Mouse (Mus musculus) cerebellum, adult 9-10 months (tissue): ENCODE results near the gene 1700012B07Rik.
A peak's percentile ranks its signal among the peaks of the same experiment; 100 is the strongest.

Experiments used
- DNase-seq: peaks from one replicate; pipeline ENCODE4 v3.0.0; 2022

1700012B07Rik gene

DNA sequence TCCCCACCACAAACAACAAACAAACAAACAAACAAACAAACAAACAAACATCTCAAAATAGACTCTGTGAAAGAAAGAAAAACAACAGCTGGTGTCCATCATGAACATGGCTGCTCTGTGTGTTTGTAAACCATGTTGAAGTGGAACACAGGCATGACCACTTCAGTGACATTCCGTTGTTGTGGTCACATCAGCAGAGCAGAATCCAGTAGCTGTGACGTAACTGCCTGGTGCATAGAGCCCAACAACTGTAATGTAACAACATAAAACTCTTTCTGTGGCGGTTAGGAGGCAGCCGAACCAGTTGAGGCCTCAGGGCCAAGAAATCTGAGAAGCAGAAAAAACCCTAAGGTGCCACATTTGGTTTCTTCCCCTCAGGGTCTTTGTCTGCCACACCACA, 17.8 kb upstream of the 1700012B07Rik start:
- no peak for DNase-seq

DNA sequence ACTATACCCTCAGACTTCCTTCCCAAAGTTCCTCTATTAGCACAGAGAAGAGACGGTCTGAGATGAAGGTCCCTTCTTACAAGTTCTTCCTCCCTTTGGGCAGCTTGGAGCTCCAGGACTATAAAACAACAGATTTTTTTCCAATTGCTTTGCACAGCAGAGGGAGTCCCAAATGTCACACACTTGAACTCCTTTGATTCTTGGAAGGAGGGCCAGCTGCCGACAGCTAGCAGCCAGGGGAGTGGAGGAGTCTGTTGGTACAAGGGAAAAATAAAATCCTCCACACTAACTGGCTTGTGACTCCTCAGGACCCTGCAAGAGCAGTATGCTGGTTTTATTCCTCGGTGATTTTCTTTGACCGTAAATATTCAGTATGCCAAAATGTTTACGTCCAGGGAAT, 16.6 kb upstream of the 1700012B07Rik start:
- DNase-seq = no peak

DNA sequence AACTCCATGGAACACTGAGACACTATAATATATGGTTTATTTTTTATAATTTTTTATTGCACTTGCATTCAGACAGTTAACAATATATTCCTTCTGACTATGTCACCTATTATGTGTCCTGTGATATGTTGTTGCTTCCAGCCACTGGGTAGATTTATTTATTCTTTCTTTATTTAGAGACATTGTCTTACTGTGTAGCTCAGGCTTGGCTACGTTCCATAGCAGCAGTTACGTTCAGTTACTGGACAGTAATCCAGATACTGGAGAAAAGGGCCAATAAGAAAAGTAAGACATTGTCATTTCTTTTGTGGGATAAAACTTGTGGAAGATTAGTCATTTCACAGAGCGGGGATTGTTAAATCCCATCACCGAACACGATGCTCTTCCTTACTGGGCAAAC, 2.5 kb upstream of the 1700012B07Rik start:
- DNase-seq = no peak

DNA sequence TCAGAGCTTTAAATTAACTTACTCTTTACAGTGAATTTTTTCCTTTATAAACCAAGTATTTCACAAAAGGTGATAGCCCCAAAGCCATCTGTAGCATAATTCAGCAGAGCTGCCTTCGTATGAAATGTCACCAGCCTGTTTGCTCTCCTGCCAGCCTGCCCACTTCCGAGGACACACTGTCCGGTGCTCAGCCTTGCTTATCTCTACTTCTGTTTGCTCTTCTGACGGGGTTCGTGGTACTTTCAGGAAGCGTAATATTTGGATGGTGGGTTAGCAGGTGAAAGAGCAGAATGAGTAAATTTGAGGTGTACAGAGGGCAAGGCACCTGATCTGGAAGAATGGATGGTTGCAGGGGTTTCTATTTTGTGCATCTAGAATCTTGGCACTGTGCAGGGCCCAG, 5.6 kb downstream of the 1700012B07Rik start:
- DNase-seq = no peak

DNA sequence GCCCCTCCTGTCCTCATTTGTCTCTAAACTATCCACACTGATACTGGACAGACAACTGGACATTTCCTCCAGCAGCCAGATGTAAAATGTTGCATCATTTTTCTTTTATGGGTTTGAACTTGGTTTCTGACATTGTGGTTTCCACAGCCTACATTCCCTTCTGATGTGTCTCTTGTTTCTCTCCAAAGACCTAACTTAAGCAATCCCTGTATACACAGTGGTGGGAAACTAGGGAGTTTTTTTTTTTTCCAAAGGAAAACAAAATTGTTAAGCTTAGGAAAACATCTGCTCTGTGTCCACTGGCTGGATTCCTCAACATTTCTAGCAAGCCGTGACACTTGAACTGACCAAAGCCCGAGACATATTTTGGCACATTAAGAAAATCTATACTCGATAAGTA, 10.4 kb downstream of the 1700012B07Rik start:
- DNase-seq = no peak

DNA sequence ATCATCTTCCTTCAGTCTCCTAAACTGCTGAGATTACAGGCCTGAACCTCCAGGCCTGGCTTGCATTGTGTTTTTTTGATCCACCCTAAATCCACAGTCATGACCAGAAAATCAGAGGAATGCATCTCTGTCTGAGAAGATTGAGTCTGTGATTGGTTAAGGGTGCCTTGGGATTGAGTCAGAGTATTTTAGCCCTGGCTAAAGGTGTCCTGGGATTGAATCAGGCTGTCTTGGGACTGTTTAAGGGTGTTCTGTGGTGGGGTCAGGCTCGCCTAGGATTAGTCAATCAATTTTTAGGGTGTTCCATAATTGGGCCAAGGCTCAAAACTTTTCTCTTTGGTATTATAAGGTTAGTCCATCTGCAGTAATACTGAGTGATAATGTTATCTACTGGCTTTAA, 10.9 kb downstream of the 1700012B07Rik start:
- no peak for DNase-seq

DNA sequence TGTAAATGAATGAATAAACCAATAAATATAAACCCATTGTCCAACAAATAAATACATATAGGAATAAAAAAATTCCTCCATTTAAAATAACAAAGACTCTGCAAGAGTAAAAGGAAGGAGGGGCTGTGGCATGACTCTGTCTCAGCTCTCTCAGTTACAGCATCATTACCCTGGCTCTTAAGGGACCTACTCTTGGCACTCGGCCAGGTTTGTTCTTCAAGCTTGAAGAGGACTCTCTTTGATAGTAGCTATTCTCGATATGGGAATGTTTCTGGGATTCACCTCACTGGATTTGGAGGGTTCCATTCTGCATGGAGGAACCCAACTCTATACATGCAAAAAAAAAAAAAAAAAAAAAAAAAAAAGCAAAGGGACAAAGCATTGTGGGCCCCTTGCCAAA, 16.1 kb downstream of the 1700012B07Rik start:
- no peak for DNase-seq

DNA sequence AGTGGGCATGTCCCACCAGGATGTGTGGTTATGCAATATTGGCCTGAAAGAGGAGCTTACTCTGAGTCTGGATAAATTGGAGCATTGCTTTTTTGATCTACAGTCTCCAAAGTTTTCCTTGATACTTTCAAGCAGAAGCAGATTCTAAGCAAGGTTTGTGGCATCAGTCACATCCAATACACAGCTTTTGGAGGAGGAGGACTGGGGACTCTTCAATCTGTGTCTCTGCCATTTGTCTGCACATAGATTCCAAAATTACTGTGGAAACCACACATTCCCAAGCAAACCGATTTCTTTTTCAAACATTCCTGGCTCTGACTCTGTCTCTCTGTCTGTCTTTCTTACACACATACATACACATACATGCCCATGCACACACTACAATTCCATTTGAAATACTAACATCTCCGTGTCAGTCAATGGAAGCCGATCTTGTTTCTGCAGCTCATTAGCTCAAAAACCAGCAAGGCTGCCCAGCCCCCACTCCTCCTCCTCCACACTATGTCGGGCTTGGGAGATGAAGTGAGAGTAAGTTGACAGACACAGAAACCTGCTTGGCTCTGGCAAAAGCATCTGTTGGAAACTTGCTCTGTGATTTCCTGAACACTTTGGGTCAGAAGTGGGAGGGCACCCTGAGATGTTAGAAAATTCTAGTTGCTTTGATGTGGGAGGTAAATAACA, 18.5 kb downstream of the 1700012B07Rik start:
- DNase-seq = no peak

DNA sequence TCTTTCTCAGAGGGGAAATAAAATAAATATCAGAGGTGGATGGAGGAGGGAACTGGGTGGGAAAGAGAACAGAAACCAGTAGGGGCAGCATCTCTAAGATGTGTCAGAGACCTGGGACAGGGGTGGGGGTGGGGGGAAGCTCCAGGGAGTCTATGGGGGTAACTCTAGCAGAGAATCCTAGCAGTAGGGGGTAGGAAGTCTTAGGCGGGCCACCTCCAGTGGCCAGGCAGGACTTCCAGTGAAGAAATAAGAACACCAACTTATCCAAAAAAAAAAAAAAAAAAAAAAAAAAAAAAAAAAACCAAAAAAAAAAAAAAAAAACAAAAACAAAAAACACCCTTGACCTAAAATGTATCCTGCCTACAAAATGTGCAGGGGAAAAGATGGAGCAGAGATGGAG, 26.3 kb downstream of the 1700012B07Rik start:
- no peak for DNase-seq

DNA sequence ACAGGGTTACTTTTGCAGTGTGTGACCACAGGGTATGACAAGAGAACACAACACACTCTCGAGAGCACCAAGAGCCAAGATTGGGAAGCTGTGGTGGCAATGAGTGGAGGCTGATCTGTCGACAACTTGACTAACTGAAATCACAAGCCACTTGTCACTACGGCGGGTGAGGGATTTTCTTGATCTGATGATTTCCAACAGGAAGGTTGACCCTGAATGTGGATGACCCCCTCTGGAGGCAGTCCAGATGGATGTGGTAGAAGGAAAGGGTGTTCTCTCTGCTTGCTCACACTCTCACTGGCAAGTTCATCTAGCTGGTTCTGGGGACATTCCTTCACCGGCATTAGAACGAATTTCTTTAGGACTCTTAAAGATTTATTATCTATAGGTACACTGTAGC, 30.3 kb downstream of the 1700012B07Rik start:
- DNase-seq = no peak

DNA sequence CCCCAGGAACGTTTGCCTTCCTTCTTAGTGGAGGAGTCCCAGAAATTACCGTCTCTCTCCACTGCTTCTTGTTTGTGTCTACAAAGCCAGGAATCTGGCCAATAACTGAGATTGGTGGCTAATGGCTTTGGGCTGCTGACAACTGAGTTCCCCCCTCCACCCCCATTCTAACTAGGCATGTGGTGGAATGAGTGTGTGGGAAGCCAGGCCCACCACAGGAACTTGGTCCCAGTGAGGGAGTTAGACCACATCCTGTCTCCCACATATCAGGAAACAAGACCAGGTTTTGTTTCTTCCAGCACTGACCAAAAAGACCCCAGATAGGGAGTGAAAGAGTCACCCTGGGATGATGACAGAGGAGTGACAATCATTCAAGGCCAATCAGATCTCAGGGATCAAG, 32.3 kb downstream of the 1700012B07Rik start:
- DNase-seq = no peak

DNA sequence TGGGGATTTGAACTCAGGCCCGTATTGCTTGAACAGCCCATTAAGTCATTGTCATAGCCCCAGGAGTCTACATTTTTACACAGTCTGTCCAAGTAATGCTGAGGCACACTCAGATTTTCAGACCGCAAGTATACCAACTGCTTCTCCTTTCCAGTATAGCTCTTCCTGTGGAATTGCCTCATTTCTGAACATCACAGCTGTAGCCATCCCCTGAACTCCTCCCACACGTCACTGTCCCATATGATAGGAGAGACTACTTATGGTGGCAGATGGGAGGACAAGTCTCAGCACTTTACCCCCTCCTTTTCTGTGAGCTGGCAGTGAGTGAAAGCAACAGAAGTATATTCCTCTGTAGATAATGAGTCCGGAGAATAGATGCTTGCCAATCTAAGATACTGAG, 34.3 kb downstream of the 1700012B07Rik start:
- DNase-seq = no peak

DNA sequence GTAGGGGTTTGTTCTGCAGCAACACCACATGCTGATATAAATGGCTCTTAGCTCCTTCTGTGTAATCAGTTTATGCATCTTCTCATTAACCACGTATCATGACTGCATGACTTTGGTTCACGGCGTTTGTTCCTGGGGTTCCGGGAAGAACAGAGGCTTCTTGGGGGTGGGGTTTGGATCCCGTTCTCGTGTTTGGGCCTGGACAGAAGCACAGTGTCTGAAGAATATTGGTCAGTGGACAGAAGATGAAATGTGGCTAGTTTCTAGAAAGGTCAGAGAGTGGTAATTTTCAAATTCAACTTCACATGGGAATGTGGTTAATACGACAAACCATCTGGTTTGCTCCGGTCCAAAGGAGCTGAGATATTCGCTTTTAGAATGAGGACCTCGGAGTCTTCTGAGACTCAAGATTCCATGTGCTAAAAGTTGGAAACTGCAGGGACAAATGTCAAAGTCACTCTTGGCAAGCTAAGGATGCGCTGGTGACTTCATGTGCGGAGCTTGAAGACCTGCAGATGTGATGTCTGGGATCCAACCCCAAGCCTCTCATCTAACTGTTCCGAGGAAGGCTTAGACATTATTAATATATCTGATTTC, 35.3 kb downstream of the 1700012B07Rik start:
- DNase-seq = no peak

DNA sequence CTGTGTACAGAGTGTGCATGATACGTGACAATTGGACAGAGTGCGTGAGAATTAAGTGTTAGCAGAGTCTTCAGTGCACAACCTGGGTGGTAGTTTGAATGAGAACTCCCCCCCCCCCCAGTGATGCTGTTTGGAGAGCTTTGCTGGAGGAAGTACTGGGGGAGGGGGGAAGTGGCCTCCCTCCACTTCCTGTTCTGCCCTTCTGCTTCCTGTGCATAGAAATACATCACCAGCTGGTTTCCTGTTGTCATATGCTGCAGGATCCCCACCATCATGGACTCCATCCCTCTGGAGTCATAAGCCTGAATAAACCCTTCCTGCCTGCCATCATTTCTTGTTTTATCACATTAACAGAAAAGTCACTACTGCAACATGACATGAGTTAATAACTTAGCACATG, 35.9 kb downstream of the 1700012B07Rik start:
- DNase-seq = no peak

DNA sequence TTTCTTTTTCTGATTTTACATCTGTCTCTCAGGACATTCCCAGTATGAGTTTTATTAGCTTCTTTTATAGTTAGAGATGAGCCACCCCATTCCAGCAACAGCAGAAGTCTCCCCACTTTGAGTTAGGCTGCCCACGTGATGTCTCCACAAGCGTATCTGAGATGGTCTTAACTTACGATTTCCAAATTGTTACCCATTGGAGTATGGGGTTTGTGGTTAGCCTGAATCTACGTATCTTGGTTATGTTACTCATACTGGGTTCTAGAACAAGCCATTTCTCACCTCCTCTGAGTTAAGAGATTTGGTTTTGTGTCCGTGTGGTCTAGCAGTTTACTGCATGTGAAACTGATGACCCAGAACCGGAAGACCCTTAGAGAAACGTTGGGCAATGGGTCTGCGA, 37.6 kb downstream of the 1700012B07Rik start:
- no peak for DNase-seq

DNA sequence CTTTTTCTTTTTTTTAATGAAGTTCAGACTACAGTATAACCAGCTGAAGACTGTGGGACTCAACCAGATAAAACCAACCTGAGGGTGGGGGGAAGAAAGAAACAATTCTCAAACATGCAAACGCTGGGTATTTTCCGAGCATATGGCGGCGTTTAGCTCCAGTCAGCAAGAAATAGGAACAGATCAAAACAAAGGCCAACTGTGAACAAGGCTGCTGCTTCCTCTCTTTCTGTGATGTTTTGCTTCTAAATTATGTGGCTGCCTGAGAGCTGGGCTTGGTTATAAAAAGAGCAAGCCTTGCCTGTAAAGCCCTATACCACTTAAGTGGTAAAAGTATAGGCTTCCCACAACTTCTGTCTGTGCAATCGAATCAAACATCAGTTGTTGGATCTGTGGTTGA, 42.5 kb downstream of the 1700012B07Rik start:
- no peak for DNase-seq

DNA sequence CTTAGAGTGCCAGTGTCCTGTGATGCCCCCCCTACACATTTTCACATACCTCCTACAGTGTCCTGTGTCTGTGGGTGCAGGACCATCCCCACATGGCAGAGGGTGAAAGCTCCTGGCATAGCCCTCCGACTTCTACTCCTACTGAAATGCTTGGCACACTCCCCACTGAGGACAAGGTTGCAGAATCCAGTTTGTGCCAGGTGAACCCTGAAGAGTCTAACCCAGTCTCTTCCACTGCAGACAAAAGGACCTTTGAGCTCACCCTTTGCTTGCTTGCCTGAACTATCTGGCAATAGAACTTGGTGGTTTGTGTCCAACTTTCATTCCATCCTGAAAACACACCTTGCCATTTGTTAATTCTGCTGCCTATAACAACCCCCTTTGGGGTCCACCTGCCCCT, 56.5 kb downstream of the 1700012B07Rik start:
- no peak for DNase-seq

DNA sequence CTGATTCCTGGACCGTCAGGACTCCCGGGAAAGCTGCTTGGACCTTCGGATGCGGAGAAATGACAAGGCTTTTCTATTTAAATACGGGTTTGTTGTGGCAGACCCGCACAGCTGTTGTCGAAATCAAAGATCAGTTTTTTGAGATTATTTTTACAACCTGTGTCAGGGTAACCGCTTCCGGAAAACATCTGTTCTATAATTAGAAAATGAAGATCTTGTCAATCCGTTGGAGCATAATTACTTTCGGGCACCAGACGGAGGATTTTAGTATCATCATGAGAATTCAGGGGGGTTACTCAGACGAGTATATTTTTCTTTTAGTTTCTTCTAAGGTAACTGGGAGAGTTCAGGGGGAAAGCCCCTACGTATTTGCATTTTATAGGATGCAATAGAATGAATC, 57.7 kb downstream of the 1700012B07Rik start:
- DNase-seq = no peak

DNA sequence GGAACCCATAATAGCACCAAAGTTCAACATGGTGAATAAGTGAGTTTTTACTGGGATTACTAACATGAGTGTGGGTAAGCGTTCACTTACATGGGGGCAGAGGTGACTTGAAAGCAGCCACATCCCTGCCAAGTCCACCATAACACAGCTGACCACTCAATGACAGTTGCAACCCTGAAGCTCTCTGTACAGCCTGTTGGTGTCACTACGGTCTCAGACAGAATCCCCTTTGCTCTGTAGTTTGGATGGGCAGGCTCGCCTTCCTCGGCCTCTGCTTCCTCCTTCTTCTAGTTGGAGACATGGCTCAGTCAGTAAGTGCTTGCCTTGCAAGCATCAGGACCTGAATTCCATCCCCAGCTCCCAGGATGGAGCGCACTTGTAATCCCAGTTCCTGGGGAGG, 58.8 kb downstream of the 1700012B07Rik start:
- no peak for DNase-seq

DNA sequence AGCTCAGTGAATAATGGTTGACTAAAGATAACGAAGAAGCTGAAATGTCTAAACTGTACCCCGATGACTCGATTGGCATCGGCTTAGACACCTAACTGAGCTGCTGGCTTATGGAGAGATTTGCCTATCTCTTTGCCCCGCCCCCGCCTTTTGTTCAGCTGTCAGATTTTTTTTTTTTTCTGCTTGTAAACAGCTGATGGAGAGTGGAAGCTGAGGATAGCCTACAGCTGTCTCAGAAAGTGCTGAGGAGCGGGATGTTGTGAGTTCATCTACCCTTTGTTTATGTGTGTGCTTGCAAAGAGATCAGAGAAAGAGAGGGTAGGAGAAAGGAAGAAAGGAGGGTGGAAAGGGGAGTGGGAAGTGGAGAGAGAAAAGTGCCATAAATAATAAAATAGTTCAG, 67.8 kb downstream of the 1700012B07Rik start:
- no peak for DNase-seq

DNA sequence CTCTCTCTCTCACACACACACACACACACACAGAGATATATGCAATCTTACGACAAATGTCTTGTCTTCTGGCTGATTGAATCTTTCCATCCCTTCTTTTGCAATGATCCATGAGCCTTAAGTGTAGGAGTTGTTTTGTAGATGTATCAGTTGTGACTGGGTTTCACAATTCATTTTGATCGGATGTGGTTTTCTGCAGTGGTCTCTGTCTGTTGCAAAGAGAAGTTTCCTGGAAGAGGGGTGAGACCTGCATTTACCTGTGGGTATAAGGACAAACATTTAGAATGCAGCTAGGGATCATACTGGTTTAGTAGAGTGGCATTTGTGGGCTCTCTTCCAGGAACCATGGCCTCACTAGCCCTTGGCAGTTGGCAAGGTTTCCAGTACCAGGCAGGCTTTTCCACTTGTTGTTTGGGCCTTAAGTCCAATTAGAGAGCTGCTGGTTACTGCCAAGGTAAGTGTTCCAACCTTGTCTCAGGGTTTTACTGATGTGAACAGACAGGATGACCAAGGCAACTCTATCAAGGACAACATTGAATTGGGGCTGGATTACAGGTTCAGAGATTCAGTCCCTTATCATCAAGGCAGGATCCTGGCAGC, 69.1 kb downstream of the 1700012B07Rik start:
- no peak for DNase-seq

DNA sequence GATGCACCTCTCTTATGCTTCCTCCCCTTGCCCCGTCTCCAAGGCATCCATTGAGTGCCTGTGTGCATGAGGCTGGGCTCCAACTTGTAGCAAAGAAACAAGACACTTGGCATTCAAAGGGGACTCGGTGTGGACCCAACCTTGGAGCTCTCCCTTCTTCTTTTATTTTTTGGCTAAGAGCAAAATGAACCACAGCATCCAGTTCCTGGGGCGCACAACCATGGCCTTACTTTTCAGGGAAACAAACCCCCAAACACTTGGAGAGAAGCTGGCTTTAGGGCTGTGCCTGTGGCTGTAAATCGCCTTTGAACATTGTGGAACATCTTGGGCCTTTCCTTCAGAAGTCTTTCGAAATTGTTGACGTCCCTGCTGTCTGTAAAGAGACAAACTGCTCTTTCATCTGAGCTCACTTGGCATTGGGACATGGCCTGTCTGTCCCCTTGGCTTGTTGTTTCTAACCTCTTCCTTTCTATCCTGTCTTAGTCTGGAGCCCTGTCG, 73.7 kb downstream of the 1700012B07Rik start:
- peak; percentile 36 for DNase-seq

DNA sequence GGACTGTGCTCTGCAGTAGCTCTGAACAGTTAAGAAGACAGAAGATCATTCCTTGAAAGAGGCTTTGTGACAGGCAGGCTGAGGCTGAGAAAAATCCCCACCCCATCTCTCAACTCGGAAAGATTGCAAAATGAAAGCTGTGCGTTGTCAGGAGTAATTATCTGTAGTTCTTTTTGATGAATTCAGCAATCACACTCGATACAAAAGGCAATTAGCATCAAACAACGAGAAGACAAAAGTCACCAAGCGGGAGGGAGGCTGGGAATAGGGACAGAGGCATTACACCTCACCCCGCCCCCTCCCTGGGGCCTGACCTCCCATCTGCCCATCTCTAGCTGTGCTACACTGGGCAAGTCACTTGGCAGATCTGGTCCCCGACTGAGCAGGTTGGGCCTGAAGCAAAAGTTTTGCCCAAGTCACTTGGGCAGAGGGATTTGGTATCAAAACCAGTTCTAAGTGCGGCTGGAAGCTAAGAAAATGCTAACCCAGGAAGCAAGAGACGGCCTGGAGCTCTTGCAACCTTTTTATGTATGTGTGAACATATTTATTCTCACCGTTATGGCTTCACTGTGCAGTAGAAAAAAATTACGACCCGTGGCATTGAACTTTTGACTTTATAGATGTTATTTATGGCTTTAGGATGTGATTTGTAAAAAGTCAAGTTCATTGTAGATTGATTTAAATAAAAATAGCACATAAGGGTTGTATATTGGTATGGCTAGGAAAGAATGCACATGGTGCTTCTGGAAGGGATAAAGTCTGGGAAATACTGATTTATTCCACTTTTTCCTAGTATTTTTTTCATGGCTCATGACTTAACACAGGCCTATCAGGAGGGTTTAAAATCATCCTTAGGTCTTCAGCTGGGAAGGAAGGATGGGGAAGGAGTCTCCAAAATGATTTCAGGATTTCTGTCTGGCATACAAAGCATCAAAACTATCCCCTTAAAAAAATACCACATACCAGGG, 75.9 kb downstream of the 1700012B07Rik start:
- no peak for DNase-seq
